Mouse (Mus musculus) kidney, adult 8-10 months (tissue): ENCODE data around the gene Gm20821.
"Not testable (repeated sequence)": the region's sequence is repeated elsewhere in the genome, so short reads cannot be mapped to it uniquely, and the experiment has no call there.

Experiments used
- DNase-seq, 2 experiments: peaks; one replicate each; pipeline ENCODE4 v3.0.0; 2022

The Gm20821 gene

DNA sequence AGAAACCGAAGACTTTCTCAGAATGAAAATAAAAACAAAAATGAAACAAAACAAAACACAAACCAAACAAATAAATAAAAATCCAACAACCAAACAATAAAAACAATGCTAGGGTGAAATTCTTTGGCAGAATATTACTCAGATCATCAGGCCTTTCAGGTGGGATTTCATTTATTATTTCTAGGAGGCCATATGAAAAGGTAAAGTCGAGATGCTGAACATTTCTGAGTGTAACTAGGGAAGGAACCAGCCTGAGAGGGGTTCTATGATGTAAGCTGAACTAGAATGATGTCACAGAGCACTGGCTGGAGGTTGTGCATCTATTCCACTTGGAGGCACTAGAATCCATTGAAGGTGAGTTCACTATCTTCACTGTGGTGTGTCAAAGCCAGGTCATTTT, at the start of gene Gm20821:
Gene Gm20821 (plus strand): TSS at position 301 of the 400 bp plus-strand sequence.
- not testable (repeated sequence) for DNase-seq
